Mouse (Mus musculus) midbrain, embryonic 11.5 days (tissue): ENCODE measurements at regions not wholly inside any gene's neighbourhood (a gene's known extent, or its start where the extent isn't known, plus 50 kb on each side); places are given as distances from the start of the nearest gene placed in this dataset.

Experiments
- ATAC-seq: fragments of 200-750 bp; cut with Nextera tagmentation; 2 replicates; pipeline ENCODE4 v1.8.0; 2017; ENCODE audit warnings: moderate TSS enrichment, moderate library complexity; ENCODE audit not compliant: low FRiP score
- DNase-seq: peaks from one replicate; pipeline ENCODE4 v3.0.0; 2015; ENCODE audit warnings: low spot score; ENCODE audit errors: missing footprints
- H3K27ac ChIP-seq: fragments of 300-500 bp; sonication (generic); 2 replicates; pipeline ENCODE4 v1.5.1; 2014; ENCODE audit warnings: low read depth, low read length
- H3K27me3 ChIP-seq: fragments of 300-500 bp; sonication (generic); 2 replicates; pipeline ENCODE4 v1.6.1; 2014; ENCODE audit warnings: mild to moderate bottlenecking, low read length, moderate library complexity, mixed read lengths; ENCODE audit not compliant: control insufficient read depth, insufficient read depth
- H3K36me3 ChIP-seq: fragments of 300-500 bp; sonication (generic); 2 replicates; pipeline ENCODE4 v1.6.1; 2014; ENCODE audit warnings: mild to moderate bottlenecking, low read length, moderate library complexity, mixed read lengths; ENCODE audit not compliant: control insufficient read depth, insufficient read depth
- H3K4me1 ChIP-seq: fragments of 300-500 bp; sonication (generic); 2 replicates; pipeline ENCODE4 v1.6.1; 2014; ENCODE audit warnings: low read length; ENCODE audit not compliant: control insufficient read depth, insufficient read depth
- H3K4me2 ChIP-seq: fragments of 300-500 bp; sonication (generic); 2 replicates; pipeline ENCODE4 v1.6.1; 2014; ENCODE audit warnings: mild to moderate bottlenecking, moderate library complexity
- H3K4me3 ChIP-seq: fragments of 300-500 bp; sonication (generic); 2 replicates; pipeline ENCODE4 v1.5.1; 2014; ENCODE audit warnings: low read depth, low read length
- H3K9ac ChIP-seq: fragments of 300-500 bp; sonication (generic); 2 replicates; pipeline ENCODE4 v1.6.1; 2014; ENCODE audit warnings: low read length
- H3K9me3 ChIP-seq: fragments of 300-500 bp; sonication (generic); 2 replicates; pipeline ENCODE4 v1.6.1; 2016; ENCODE audit warnings: low read length; ENCODE audit not compliant: control insufficient read depth
- WGBS: fragments of 180-500 bp; shearing (Covaris S2); extraction: QIAGEN DNeasy Blood & Tissue Kit; methylation state at CpG from one replicate; pipeline ENCODE4 v1.1.7; 2014; 5-methylcytosine and 5-hydroxymethylcytosine counted together

DNA sequence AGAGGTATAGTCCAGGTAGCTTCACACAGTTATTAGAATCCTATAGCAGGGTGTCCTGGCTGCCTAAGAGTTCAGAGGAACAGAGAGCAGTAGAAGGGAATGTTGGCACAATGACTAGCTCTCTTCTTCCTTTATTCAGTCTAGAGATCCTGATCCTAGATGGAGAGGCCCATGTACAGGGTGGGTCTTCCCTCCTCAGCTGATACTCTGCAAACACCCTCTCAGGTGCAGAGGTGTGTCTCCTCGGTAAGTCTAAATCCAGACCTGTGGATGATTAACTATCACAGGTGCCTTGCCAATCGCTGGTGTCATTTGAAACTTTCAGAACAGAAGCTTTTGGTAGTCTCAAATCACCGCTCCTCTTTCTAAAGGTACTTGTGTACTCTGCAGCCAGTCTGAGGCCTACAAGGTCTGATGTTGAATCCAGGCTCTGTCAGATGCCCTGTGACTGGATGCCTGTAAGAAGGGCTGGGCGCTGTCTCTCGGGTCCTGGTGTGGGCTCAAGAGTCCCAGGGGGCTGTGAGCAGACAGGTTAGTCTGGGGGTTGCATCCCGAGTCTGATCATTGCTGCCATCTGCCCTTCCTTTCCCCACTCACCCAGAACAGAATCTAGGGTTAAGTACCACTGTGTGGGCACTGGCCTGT is 52.0 kb upstream of the Plcl2 start:
- Histone ChIP-seq H3K9ac (no peak overlapping the region), H3K27ac (no peak overlapping the region), H3K4me1 (no peaks in the 10 kb centered on the region), H3K36me3 (no peaks in the 10 kb centered on the region), H3K4me3 (no peak overlapping the region), H3K9me3 (no peaks in the 10 kb centered on the region), H3K27me3 (no peaks in the 10 kb centered on the region), H3K4me2 (no peak overlapping the region)
- ATAC-seq (no peak), DNase-seq (no peak)
- 87% methylated on average over 6 of the region's 6 CpGs for WGBS

DNA sequence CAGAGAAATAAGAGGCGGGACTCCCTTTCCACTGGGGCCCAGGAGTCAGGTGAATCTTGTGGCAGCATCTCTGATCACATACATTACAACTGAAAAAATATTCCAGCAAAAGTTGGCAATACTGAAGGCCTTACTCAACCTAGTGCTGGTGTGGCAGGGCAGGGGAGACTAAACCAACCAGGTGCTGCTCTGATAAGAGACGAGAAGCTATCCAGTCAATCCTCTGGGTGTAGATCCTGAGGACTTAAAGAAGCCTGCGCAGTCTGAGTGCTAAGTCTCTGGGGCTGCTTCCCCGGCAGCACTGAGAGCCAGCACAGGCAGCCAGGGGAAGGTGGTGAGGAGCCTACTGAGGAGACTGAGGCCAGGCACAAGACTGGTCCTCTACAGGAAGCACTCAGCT is 51.0 kb upstream of the Plcl2 start:
- Histone ChIP-seq H3K36me3 (no peaks in the 10 kb centered on the region), H3K4me3 (no peak overlapping the region), H3K9me3 (no peaks in the 10 kb centered on the region), H3K27me3 (no peaks in the 10 kb centered on the region), H3K9ac (no peak overlapping the region), H3K27ac (no peak overlapping the region), H3K4me2 (no peak overlapping the region), H3K4me1 (no peaks in the 10 kb centered on the region)
- DNase-seq, result no peak
- no peak for ATAC-seq
- WGBS, result 89% methylated on average over 4 of the region's 4 CpGs
